12 mouse cellular contexts compared by ENCODE assay signal in the genomic region with DNA sequence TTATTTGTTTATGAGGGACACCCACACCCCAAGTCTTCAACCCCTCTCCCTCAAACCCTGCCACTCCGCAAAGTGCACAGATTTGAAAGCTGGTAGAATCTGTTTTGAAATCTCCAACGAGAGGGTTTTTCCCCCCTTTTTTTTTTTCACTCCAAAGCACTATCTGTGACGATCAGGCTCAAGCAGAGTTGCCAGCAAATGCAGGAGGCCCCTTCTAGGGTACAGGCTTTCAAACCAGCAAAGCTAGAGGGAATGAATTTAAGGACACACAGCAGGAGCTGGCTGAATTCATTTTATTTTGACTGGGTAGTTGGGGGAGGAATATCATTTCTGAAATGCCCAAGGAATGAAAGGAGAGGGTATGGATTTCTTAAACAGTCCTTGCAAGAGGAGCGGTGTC. TPM values are rescaled to one million over a fixed set of nuclear protein-coding genes. Genes with fewer than 3 reads are reported as not detected.
DNase-seq lines count a peak whose midpoint lies in the region; ATAC-seq lines count a peak whose summit lies in the region.
"Had no signal": no experiment of that assay in that cellular context is flagged by ENCODE, and none has a peak within 500 bp of the region (broad histone marks: within the 10 kb centered on the region; RNA-seq: fewer than 3 reads in every experiment).

No protein-coding gene starts in this region.

- WGBS in lung, embryonic 16.5 days = 34% methylated on average over 4 of the region's 4 CpGs
- WGBS in limb, embryonic 10.5 days = 53% methylated on average over 4 of the region's 4 CpGs

- H3K4me3 ChIP-seq in lung, embryonic 16.5 days (ENCODE audit: low read length) = no peak overlapping the region
- no peak overlapping the region for H3K4me3 ChIP-seq in limb, embryonic 10.5 days

- H3K9me3 ChIP-seq in lung, embryonic 16.5 days (ENCODE audit: control insufficient read depth, low read length) = no peaks in the 10 kb centered on the region
- no peaks in the 10 kb centered on the region for H3K9me3 ChIP-seq in limb, embryonic 10.5 days (replicated peaks)

- H3K27ac ChIP-seq in lung, embryonic 16.5 days (ENCODE audit: low read length) = no peak overlapping the region
- peak overlapping the region; percentile 42; the same call in 1 of the 2 replicates for H3K27ac ChIP-seq in limb, embryonic 10.5 days
- H3K27ac ChIP-seq: liver, embryonic 14.5 days had no signal

- no peak overlapping the region for H3K9ac ChIP-seq in lung, embryonic 16.5 days (ENCODE audit: low read length)
- H3K9ac ChIP-seq: liver, embryonic 14.5 days had no signal

- peak overlapping the region; percentile 34; the same call in 1 of the 2 replicates for H3K4me2 ChIP-seq in lung, embryonic 16.5 days (ENCODE audit: low read depth, low read length)

- H3K36me3 ChIP-seq in lung, embryonic 16.5 days (ENCODE audit: control insufficient read depth, insufficient read depth, low read length) = no peaks in the 10 kb centered on the region
- no peaks in the 10 kb centered on the region for H3K36me3 ChIP-seq in limb, embryonic 10.5 days
- H3K36me3 ChIP-seq: G1E had no signal

- H3K4me1 ChIP-seq in lung, embryonic 16.5 days (replicated peaks; ENCODE audit: control insufficient read depth, insufficient read depth, low read length) = 0 out of 2 replicates have a peak, but pooled peaks cover 4% of the 10 kb centered on the region
- peaks cover 30% of the 10 kb centered on the region for H3K4me1 ChIP-seq in limb, embryonic 10.5 days

- DNase-seq in cerebellum, postnatal 10 days = peak; percentile 9 to 10
- DNase-seq in cerebellum, adult 18-20 months = no peak
- no peak for DNase-seq in lung, postnatal 25 days (ENCODE audit: low spot score)
- no peak for DNase-seq in limb, embryonic 10.5 days (ENCODE audit: low spot score)
- DNase-seq in retina, postnatal 1 day = peak; percentile 40
- DNase-seq in layer of hippocampus, adult 18-20 months (ENCODE audit: low spot score in 2 of 2) = no peak
- DNase-seq: adrenal gland, postnatal 10 days; cerebellum, postnatal 36 days had no signal

- no peaks in the 10 kb centered on the region for H3K27me3 ChIP-seq in lung, embryonic 16.5 days (ENCODE audit: control insufficient read depth, insufficient read depth, low read depth, low read length)
- H3K27me3 ChIP-seq in limb, embryonic 10.5 days (ENCODE audit: low read depth, poor library complexity, severe bottlenecking) = no peaks in the 10 kb centered on the region

- ATAC-seq in lung, embryonic 16.5 days (ENCODE audit: low read depth) = no peak
- ATAC-seq in inflammation-experienced regulatory T-cells, adult 6 months = no peak

RNA-seq across cellular contexts. Expression of gene Pappa2, which starts 19.3 kb away (rescaled TPM):
- polyA plus RNA-seq in lung, embryonic 16.5 days (2015; fragmentation: Nextera tagmentation; extraction: Ambion mirVana) = 1.1 and 1.7 TPM in 2 replicates
- 0.10 and 0.41 TPM in 2 replicates for polyA plus RNA-seq in limb, embryonic 10.5 days (2016; fragmentation: Nextera tagmentation; extraction: Ambion mirVana)
- not detected for polyA plus RNA-seq in inflammation-experienced regulatory T-cells, adult 6 months (2017; shearing (Covaris generic))
- total RNA-seq in layer of hippocampus, adult 18-20 months (2021) = under 1 TPM; 0.41 to 0.89 TPM
- polyA plus RNA-seq: G1E had no signal

Comparison
In these comparisons a context has a peak if more than half of its experiments do, and no peak if none do; other contexts are left out.
1. DNase-seq: peak in cerebellum, postnatal 10 days (2 of 2) and retina, postnatal 1 day (single experiment); none in cerebellum, adult 18-20 months (0 of 2), lung, postnatal 25 days (single experiment), limb, embryonic 10.5 days (single experiment) and layer of hippocampus, adult 18-20 months (0 of 2).